In genomic region chr15:91192223-91192598, GRCm38 (mm10) we compare ENCODE assay signal across 8 mouse cellular contexts. TPM values are rescaled to one million over a fixed set of nuclear protein-coding genes. Genes with fewer than 3 reads are reported as not detected.
DNase-seq lines count a peak whose midpoint lies in the region; ATAC-seq and TF ChIP-seq lines count a peak whose summit lies in the region.

No protein-coding gene starts in this region.

- peak overlapping the region; percentile 62 for H3K4me3 ChIP-seq in heart, adult 2 months
- H3K4me3 ChIP-seq in hindbrain, embryonic 10.5 days: peak overlapping the region; percentile 62
- H3K4me3 ChIP-seq in megakaryocyte, embryonic 14.5 days (replicated peaks): peak overlapping the region; percentile 90

- no peak for TF ChIP-seq POLR2A in heart, adult 2 months (IDR thresholded peaks at IDR 0.05; ENCODE audit: insufficient read depth, low read depth, low read length)

- no peaks in the 10 kb centered on the region for H3K27me3 ChIP-seq in heart, adult 2 months (ENCODE audit: control insufficient read depth, insufficient read depth, low read length)
- H3K27me3 ChIP-seq in Patski: peaks cover 30% of the 10 kb centered on the region
- H3K27me3 ChIP-seq in hindbrain, embryonic 10.5 days (ENCODE audit: insufficient read depth, poor library complexity, severe bottlenecking): no peaks in the 10 kb centered on the region
- peaks cover 4% of the 10 kb centered on the region for H3K27me3 ChIP-seq in megakaryocyte, embryonic 14.5 days (replicated peaks)

- peak overlapping the region; percentile 65; the same call in 1 of the 2 replicates for H3K9ac ChIP-seq in heart, adult 2 months (ENCODE audit: low read depth, low read length)

- ATAC-seq in Patski: peak; percentile 55

- peaks cover 3% of the 10 kb centered on the region for H3K36me3 ChIP-seq in heart, adult 2 months (ENCODE audit: control insufficient read depth, insufficient read depth, low read length)
- H3K36me3 ChIP-seq in hindbrain, embryonic 10.5 days: peaks cover 3% of the 10 kb centered on the region; the same call in 1 of the 2 replicates
- no peaks in the 10 kb centered on the region for H3K36me3 ChIP-seq in megakaryocyte, embryonic 14.5 days (replicated peaks; ENCODE audit: low read length)

- no peaks in the 10 kb centered on the region for H3K79me2 ChIP-seq in heart, adult 2 months (replicated peaks; ENCODE audit: control insufficient read depth, insufficient read depth, low read length)

- 10% methylated on average over 7 of the region's 7 CpGs for WGBS in heart, adult 2 months
- WGBS in hindbrain, embryonic 10.5 days: 11% methylated on average over 7 of the region's 7 CpGs

- TF ChIP-seq EP300 in heart, adult 2 months (IDR thresholded peaks at IDR 0.05; ENCODE audit: insufficient read depth, low read depth, low read length): no peak

- H3K4me1 ChIP-seq in heart, adult 2 months (ENCODE audit: control insufficient read depth, insufficient read depth, low read length): no peaks in the 10 kb centered on the region; the same call in none of the 2 replicates
- peaks cover 37% of the 10 kb centered on the region for H3K4me1 ChIP-seq in hindbrain, embryonic 10.5 days (replicated peaks)
- peaks cover 10% of the 10 kb centered on the region for H3K4me1 ChIP-seq in megakaryocyte, embryonic 14.5 days

- H3K9me3 ChIP-seq in hindbrain, embryonic 10.5 days: no peaks in the 10 kb centered on the region
- H3K9me3 ChIP-seq in megakaryocyte, embryonic 14.5 days: no peaks in the 10 kb centered on the region

- intact Hi-C loops in heart, adult 2 months (cut with DNase I): no loop called here
- intact Hi-C loops in heart, postnatal 10 days (cut with DNase I): no loop called here

- in situ Hi-C loops in Patski (cut with MboI; ENCODE audit: low pct_unique_long_range_greater_than_20kb): no loop called here

- H3K27ac ChIP-seq in heart, adult 2 months: peak overlapping the region; percentile 83
- peak overlapping the region; percentile 90 for H3K27ac ChIP-seq in hindbrain, embryonic 10.5 days

- POLR2A ChIA-PET in Patski (lab: Charles Lee): interaction anchor here (0.6 kb wide), 1 partner anchor 82 kb away, joined by 5 read pairs; no protein-coding TSS in a partner anchor

- CTCF ChIA-PET in Patski (lab: Charles Lee): interaction anchor here (1.0 to 1.4 kb wide), 3 partner anchors 22 to 53 kb away, joined by 3 read pairs; no protein-coding TSS in a partner anchor

- TF ChIP-seq CTCF in heart, adult 2 months (IDR thresholded peaks at IDR 0.05): 0 out of 2 replicates have a peak, but pooled peaks have one; percentile 13
- no peak for TF ChIP-seq CTCF in Patski (IDR thresholded peaks at IDR 0.05)

- DNase-seq in heart, adult 2 months: no peak
- DNase-seq in heart, postnatal 10 days: no peak
- DNase-seq in Patski (ENCODE audit: low read depth, low spot score): no peak
- no peak for DNase-seq in hindbrain, embryonic 10.5 days (ENCODE audit: low spot score)
- no peak for DNase-seq in urinary bladder, adult 18-20 months (ENCODE audit: low spot score in 2 of 2)
- DNase-seq in adrenal gland, postnatal 14 days: no peak
- no peak for DNase-seq in embryo, embryonic 9.5 days (ENCODE audit: extremely low spot score)

RNA-seq across cellular contexts. Expression of gene Abcd2, which starts 0.6 kb away (rescaled TPM):
- 1 to 10 TPM; 3.9 to 4.8 TPM for total RNA-seq in heart, adult 2 months (2021)
- 2.2 and 2.3 TPM in 2 replicates for polyA plus RNA-seq in heart, adult 2 months (2012; rRNA removed)
- total RNA-seq in heart, postnatal 10 days (2021): 1 to 10 TPM; 2.4 to 2.7 TPM
- 0.21 TPM for polyA plus RNA-seq in Patski (2021)
- 18.3 and 18.6 TPM in 2 replicates for polyA plus RNA-seq in hindbrain, embryonic 10.5 days (2016; fragmentation: Nextera tagmentation; extraction: Ambion mirVana)
- not detected in 2 replicates for polyA plus RNA-seq in megakaryocyte, embryonic 14.5 days (2012; ENCODE audit: insufficient read depth, low replicate concordance)
- total RNA-seq in adrenal gland, postnatal 14 days (2021): 5.7 and 13.3 TPM in 2 replicates

RNA-seq across cellular contexts. Expression of gene CN725425, which starts 7.1 kb away (rescaled TPM):
- 1 to 10 TPM in 1 of 2 experiments, under 1 TPM in 1; 0.82 to 1.0 TPM for total RNA-seq in heart, adult 2 months (2021)
- 0.39 and 0.79 TPM in 2 replicates for polyA plus RNA-seq in heart, adult 2 months (2012; rRNA removed)
- total RNA-seq in heart, postnatal 10 days (2021): not detected
- not detected for polyA plus RNA-seq in Patski (2021)
- not detected in 2 replicates for polyA plus RNA-seq in hindbrain, embryonic 10.5 days (2016; fragmentation: Nextera tagmentation; extraction: Ambion mirVana)
- polyA plus RNA-seq in megakaryocyte, embryonic 14.5 days (2012; ENCODE audit: insufficient read depth, low replicate concordance): not detected in 2 replicates
- total RNA-seq in adrenal gland, postnatal 14 days (2021): not detected in 2 replicates
